Mouse (Mus musculus) limb, embryonic 14.5 days (tissue): ENCODE measurements around the gene Chml. TPM values are rescaled to one million over a fixed set of nuclear protein-coding genes. Genes with fewer than 3 reads are reported as not detected.
A peak's percentile ranks its signal among the peaks of the same experiment; 100 is the strongest.

Experiments used
- ATAC-seq: fragments of 200-750 bp; cut with Nextera tagmentation; 2 replicates; pipeline ENCODE4 v1.8.0; 2017; ENCODE audit warnings: low read depth, moderate number of reproducible peaks, moderate TSS enrichment; ENCODE audit not compliant: low FRiP score
- DNase-seq: peaks from one replicate; pipeline ENCODE4 v3.0.0-alpha.2; 2015; ENCODE audit warnings: low spot score
- H3K27ac ChIP-seq: fragments of 300-500 bp; sonication (generic); replicated peaks from 2 replicates; pipeline ENCODE4 v1.5.1; 2014; ENCODE audit warnings: low read depth, mild to moderate bottlenecking, low read length, moderate library complexity, mixed read lengths
- H3K27me3 ChIP-seq: fragments of 300-500 bp; sonication (generic); 2 replicates; pipeline ENCODE4 v1.6.1; 2014; ENCODE audit warnings: low read length, mixed read lengths; ENCODE audit not compliant: control insufficient read depth, insufficient read depth
- H3K36me3 ChIP-seq: fragments of 300-500 bp; sonication (generic); 2 replicates; pipeline ENCODE4 v1.6.1; 2014; ENCODE audit warnings: mild to moderate bottlenecking, low read length, moderate library complexity, mixed read lengths; ENCODE audit not compliant: control insufficient read depth, insufficient read depth
- H3K4me1 ChIP-seq: fragments of 300-500 bp; sonication (generic); 2 replicates; pipeline ENCODE4 v1.6.1; 2014; ENCODE audit warnings: antibody characterized with exemption, low read length, mixed read lengths; ENCODE audit not compliant: control insufficient read depth, insufficient read depth
- H3K4me2 ChIP-seq: fragments of 300-500 bp; sonication (generic); replicated peaks from 2 replicates; pipeline ENCODE4 v1.6.1; 2014; ENCODE audit warnings: low read depth, mild to moderate bottlenecking, low read length, moderate library complexity; ENCODE audit not compliant: severe bottlenecking
- H3K4me3 ChIP-seq: fragments of 300-500 bp; sonication (generic); replicated peaks from 2 replicates; pipeline ENCODE4 v1.5.1; 2014; ENCODE audit warnings: low read length
- H3K9ac ChIP-seq: fragments of 300-500 bp; sonication (generic); 2 replicates; pipeline ENCODE4 v1.6.1; 2014; ENCODE audit warnings: mild to moderate bottlenecking, low read depth, low read length, moderate library complexity; ENCODE audit not compliant: severe bottlenecking
- H3K9me3 ChIP-seq: fragments of 300-500 bp; sonication (generic); 2 replicates; pipeline ENCODE4 v1.6.1; 2016; ENCODE audit warnings: low read length; ENCODE audit not compliant: control insufficient read depth
- POLR2A ChIP-seq: fragments of 200-500 bp; IDR thresholded peaks from 2 replicates; pipeline ENCODE4 v1.8.0; 2012; ENCODE audit warnings: inconsistent platforms, mild to moderate bottlenecking, moderate library complexity, borderline replicate concordance; ENCODE audit not compliant: insufficient read depth, insufficient read length; ENCODE audit errors: extremely low read depth
- WGBS: fragments of 180-500 bp; shearing (Covaris S2); extraction: QIAGEN DNeasy Blood & Tissue Kit; methylation state at CpG from one replicate; pipeline ENCODE4 v1.1.7; 2014; 5-methylcytosine and 5-hydroxymethylcytosine counted together
- polyA plus RNA-seq, 2 experiments: library from polyadenylated mRNA; depleted of rRNA in 1 of 2; stranded (reverse) in 1 of 2; unstranded in 1 of 2; fragments of >200 nt; fragmentation: Nextera tagmentation in 1 of 2; extraction: Ambion mirVana in 1 of 2; gene quantifications; 2 replicates each; pipeline versions ENCODE4 v1.2.1 to v1.2.3; 2012 to 2014

The Chml gene
- polyA plus RNA-seq (2012; rRNA removed) (2.1 and 2.2 TPM in 2 replicates), polyA plus RNA-seq (2014; fragmentation: Nextera tagmentation; extraction: Ambion mirVana) (1.5 and 1.9 TPM in 2 replicates)

GRCm38 (mm10) chr1:175692246-175692996, at the start of gene Chml, which contains the start of gene Opn3:
Gene Chml (minus strand): TSS chr1:175692901.
Gene Opn3 (minus strand): TSS chr1:175692776.
- peaks cover 12% of the 10 kb centered on the region for H3K4me1 ChIP-seq
- H3K36me3 ChIP-seq, result peaks cover 4% of the 10 kb centered on the region; the same call in 1 of the 2 replicates
- peak; percentile 88; the same call in 1 of the 2 replicates for TF ChIP-seq POLR2A
- peak; percentile 96 for ATAC-seq
- WGBS, result under 1% methylated on average over 19 of the region's 73 CpGs
- peak within 1 kb of the TSS; percentile 74 for H3K27ac ChIP-seq
- H3K4me3 ChIP-seq, result peak within 1 kb of the TSS; percentile 75
- no peaks in the 10 kb centered on the region for H3K27me3 ChIP-seq
- peak; percentile 98 for DNase-seq
- no peaks in the 10 kb centered on the region for H3K9me3 ChIP-seq
- peak within 1 kb of the TSS; percentile 82 for H3K4me2 ChIP-seq
- peak within 1 kb of the TSS; percentile 80 for H3K9ac ChIP-seq

GRCm38 (mm10) chr1:175725771-175726170, 33.1 kb upstream of the Chml start:
- no peak for ATAC-seq
- Histone ChIP-seq H3K27ac (no peak overlapping the region), H3K4me1 (0 out of 2 replicates have a peak, but pooled peaks cover 2% of the 10 kb centered on the region), H3K4me2 (no peak overlapping the region), H3K9ac (no peak overlapping the region), H3K36me3 (no peaks in the 10 kb centered on the region), H3K4me3 (no peak overlapping the region), H3K27me3 (no peaks in the 10 kb centered on the region), H3K9me3 (no peaks in the 10 kb centered on the region)
- no peak for DNase-seq
- no peak for TF ChIP-seq POLR2A
- WGBS, result 33% methylated on average over 7 of the region's 7 CpGs

GRCm38 (mm10) chr1:175716832-175717231, 24.1 kb upstream of the Chml start:
- no peak for TF ChIP-seq POLR2A
- Histone ChIP-seq H3K9me3 (no peaks in the 10 kb centered on the region), H3K9ac (no peak overlapping the region), H3K27me3 (no peaks in the 10 kb centered on the region), H3K36me3 (no peaks in the 10 kb centered on the region), H3K27ac (no peak overlapping the region), H3K4me1 (no peaks in the 10 kb centered on the region), H3K4me3 (no peak overlapping the region), H3K4me2 (no peak overlapping the region)
- WGBS, result 87% methylated on average over 9 of the region's 9 CpGs
- DNase-seq, result no peak
- ATAC-seq, result no peak

- no peak for DNase-seq
- no peak overlapping the region for H3K4me3 ChIP-seq
- WGBS, result 72% methylated on average over 11 of the region's 11 CpGs
These were observed 19.7 kb upstream of the Chml start for GRCm38 (mm10) chr1:175712338-175712909.

GRCm38 (mm10) chr1:175708013-175708412, 15.3 kb upstream of the Chml start:
- Histone ChIP-seq H3K27me3 (no peaks in the 10 kb centered on the region), H3K4me3 (no peak overlapping the region), H3K9me3 (no peaks in the 10 kb centered on the region), H3K4me2 (no peak overlapping the region), H3K27ac (no peak overlapping the region), H3K36me3 (no peaks in the 10 kb centered on the region), H3K4me1 (no peaks in the 10 kb centered on the region), H3K9ac (no peak overlapping the region)
- no peak for DNase-seq
- TF ChIP-seq POLR2A, result no peak
- no peak for ATAC-seq

More at GRCm38 (mm10) chr1:175712338-175712909, 19.7 kb upstream of the Chml start:
- no peaks in the 10 kb centered on the region for H3K27me3 ChIP-seq
- ATAC-seq, result no peak
- H3K9me3 ChIP-seq, result no peaks in the 10 kb centered on the region
- no peaks in the 10 kb centered on the region for H3K4me1 ChIP-seq
- H3K4me2 ChIP-seq, result no peak overlapping the region
- H3K9ac ChIP-seq, result no peak overlapping the region
- no peak for TF ChIP-seq POLR2A
- H3K36me3 ChIP-seq, result no peaks in the 10 kb centered on the region
- H3K27ac ChIP-seq, result no peak overlapping the region
